Mouse (Mus musculus): ENCODE results near the gene Atat1. TPM values are rescaled to one million over a fixed set of nuclear protein-coding genes. Genes with fewer than 3 reads are reported as not detected.

Gene Atat1
- total RNA-seq, 2 experiments from 2014 or later = 3.0 to 4.6 TPM

- no peak for DNase-seq
These were observed 7.8 kb upstream of the Atat1 start for GRCm38 (mm10) chr17:35917463-35918251.

GRCm38 (mm10) chr17:35917143-35917462, 7.2 kb upstream of the Atat1 start:
- DNase-seq = peak; percentile 60

DNA sequence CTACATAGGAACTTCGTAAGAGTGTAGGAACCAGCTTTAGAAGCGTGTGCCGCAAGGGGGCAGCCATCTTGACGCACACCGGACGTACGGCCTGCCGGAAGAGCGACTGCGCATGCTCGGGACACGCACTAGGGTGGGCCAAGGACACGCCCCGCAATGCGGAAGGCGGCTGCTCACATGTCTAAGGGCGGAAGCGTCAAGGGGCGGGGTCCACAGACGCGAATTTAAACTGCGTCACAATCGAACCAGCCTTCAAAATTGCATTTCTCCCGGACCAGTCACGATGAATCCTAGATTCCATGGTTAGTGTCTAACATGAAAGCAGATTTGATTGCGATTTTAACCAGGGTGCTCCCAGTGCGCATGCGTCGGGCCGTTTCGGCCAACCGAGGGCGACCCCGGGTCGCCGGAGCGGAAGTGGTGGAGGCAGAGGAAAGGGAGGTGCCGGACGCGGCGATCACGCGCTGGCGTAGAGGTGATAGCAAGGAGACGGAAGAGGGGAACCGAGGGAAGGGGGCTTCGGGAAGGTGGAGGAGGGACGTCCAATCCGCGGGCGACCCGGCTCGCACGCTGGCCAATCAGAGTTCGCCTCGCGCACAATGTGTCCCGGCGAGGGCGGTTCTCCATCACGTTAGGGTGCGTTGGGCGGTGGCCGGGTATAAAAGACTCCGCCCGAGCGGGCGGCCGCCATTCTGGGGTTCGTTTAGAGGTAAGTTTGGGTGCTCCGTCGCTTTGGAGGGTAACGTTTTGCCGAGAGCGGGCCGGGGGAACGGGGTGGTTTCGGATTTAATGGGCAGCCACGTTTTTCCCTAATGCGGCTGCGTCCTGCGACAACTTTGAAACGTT, 6.6 kb upstream of the Atat1 start, which contains the start of the genes Mrps18b and Ppp1r10:
Gene Mrps18b, minus strand, starts transcription at position 93 of the 846 bp plus-strand sequence.
Gene Ppp1r10, plus strand, starts transcription at position 138 of the 846 bp plus-strand sequence.
- DNase-seq = peak; percentile 99

GRCm38 (mm10) chr17:35915538-35916296, 5.8 kb upstream of the Atat1 start:
- DNase-seq = no peak

GRCm38 (mm10) chr17:35914975-35915374, 5.1 kb upstream of the Atat1 start:
- DNase-seq = no peak

DNA sequence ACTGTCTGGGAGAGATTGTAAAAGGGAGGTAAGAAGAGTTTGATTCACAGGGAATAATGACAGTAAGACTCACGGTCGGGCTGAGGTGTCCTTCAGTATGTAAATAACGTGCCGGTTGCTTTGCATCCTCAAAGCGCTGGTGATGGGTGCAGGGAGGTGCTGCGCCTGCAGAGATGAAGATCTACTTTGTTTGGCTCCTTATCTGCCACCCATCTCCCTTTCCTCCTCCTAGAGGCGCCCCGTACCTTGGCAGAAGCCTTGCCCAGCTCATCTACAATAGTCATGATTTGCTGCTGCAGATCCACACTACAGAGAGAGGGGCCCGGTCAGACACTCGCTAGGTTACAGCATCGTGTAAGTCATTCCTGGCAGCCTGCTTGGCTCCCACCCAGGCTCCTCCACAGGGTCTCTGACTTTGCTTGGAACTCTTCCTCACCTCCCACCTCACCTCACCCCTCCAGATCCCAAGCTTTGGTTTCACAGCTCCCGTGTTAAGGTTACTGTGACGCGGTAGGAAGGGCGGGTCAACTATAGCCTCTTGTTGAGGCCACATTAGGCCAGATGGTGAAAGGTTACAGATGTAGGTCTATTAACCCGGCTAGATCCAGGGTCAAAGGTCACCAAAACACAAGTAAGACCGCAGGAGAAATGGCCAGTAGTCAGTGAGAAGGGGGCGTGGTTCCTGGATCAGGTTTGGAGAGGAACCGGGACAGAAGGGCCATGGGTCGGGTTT, 523 bp downstream of the Atat1 start:
- no peak for DNase-seq

DNA sequence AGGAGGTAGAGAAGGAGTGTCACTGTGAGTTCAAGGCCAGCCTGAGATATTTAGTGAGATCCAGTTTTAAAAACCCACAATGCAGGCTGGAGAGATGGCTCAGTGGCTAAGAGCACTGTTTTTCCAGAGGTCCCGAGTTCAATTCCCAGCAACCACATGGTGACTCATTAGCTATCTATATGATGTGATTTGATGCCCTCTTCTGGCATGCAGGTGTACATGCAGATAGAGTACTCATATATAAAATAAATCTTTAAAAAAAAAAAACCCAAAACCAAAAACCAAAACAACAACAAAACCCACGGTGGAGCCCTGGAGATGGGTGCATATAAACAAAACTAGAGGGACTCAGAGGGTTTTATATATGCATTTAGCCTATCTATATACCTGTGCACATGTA, 2.3 kb downstream of the Atat1 start:
- DNase-seq = no peak

GRCm38 (mm10) chr17:35905587-35905986, 4.3 kb downstream of the Atat1 start:
- no peak for DNase-seq

- no peak for DNase-seq
These were observed 5.9 kb downstream of the Atat1 start for GRCm38 (mm10) chr17:35903992-35904355.

- no peak for DNase-seq
These were observed 6.4 kb downstream of the Atat1 start for GRCm38 (mm10) chr17:35903343-35903991.

- no peak for DNase-seq
These were observed 9.2 kb downstream of the Atat1 start for GRCm38 (mm10) chr17:35900636-35901035.

DNA sequence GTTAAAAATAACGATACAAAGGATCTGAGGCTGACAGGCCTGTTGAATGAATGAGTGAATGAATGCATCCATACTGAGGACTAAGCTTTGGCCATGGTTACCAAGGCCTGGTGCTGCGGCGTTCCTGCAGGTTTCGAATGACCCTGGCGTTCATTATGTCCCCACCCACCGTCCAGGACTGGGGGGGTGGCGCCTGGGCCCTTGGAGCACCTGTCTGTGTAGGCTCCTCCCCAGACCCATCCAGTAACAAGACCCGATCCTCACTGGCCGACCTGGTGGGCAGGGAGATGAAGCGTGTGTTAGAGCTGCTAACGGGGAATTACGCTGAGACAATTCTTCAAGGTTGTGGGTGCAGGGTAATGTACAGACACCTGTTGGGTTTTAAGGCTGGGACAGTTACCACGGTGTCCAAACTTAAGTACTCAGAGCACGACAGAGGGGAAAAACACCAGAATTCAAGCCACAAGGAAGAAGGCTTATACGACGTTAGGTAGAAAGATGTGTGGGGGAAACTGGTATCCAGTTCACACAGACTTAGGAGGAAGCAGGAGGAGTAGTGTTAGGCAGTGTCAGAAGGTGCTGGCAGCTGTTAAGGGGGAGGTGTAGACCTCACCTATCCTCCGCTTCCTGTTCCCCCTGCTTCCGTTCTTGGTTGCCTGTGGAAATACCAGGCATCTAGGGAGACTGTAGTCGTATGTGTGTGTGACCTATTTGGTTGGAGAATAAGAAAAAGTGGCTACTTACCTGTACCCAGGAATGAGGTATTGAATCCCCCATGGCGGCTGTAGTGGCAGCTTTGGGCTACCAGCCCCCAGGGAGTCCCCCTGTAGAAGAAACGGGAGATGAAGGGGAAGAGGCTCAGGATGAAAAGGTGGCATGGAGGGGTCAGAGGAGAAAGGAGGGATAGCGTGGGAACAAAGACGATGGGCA, 12.0 kb downstream of the Atat1 start:
- no peak for DNase-seq

DNA sequence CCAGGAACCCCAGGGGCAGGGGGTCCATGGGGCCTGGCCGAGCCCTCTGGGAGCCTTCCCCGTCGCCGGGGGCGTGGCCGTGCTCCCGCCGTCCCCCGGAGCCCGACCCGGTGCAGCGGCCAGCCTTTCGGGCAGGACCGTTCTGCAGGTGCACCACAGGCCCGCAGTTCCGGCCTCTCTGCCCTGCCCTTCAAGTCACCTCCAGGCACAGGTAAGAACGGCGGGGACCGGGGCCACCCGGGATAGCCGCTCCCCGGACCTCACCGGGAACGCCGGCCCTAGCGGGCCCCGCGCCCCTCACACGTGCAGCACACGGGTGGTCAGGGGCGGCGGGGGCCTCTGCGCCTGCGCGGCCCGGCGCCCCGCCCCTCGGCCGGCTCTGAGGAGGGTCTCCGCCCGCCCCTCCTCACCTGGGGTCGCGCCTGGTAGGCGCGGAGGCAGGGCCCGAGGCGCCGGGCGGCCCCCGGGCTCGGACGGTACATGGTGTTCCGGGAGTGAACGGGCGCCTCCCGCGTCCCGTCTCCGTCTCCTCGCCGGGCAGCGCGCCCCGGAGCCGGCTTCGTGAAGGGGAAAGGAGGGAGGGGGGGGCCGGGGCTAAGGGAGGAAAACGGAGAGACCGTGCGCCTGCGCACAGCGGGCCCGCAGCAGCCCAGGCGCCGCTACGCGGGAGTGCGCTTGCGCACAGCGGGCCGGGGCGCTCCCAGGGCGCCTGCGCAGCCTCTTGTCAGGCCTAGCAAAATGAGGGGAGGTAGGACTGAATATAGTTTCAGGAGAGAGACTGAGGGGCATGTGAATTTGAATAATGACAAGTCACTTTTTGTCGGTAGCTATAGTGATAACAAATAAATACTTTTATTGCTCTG, 12.9 kb downstream of the Atat1 start, which contains the start of gene 2310061I04Rik:
Gene 2310061I04Rik, minus strand, starts transcription at position 651 of the 863 bp plus-strand sequence.
- DNase-seq = peak; percentile 94

GRCm38 (mm10) chr17:35887725-35888124, 22.1 kb downstream of the Atat1 start:
- no peak for DNase-seq

GRCm38 (mm10) chr17:35883777-35884176, 26.1 kb downstream of the Atat1 start:
- no peak for DNase-seq

DNA sequence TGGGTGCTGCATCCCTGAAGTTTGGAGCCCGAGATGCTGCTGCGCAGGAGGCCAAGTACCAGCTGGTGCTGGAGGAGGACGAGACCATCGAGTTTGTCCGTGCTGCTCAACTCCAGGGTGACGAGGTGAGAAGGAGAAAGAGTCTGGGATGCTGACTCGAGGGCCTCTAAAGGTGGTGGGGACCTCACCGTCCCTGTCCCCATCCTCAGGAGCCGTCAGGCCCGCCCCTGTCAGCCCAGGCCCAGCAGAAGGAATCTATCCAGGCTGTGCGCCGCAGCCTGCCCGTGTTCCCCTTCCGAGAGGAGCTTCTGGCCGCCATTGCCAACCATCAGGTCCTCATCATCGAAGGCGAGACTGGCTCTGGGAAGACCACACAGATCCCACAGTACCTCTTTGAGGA, 27.0 kb downstream of the Atat1 start:
- DNase-seq = no peak

GRCm38 (mm10) chr17:35879245-35880057, 30.4 kb downstream of the Atat1 start, which contains the start of gene Dhx16:
TSS of gene Dhx16 (plus strand) at chr17:35879819.
- peak; percentile 93 for DNase-seq

GRCm38 (mm10) chr17:35874721-35875120, 35.2 kb downstream of the Atat1 start:
- DNase-seq = no peak

Measured in gastrocnemius, postnatal 25 days (tissue).